Mouse (Mus musculus) myocyte (in vitro differentiated cells): ENCODE results near the gene Olfr221. TPM values are rescaled to one million over a fixed set of nuclear protein-coding genes. Genes with fewer than 3 reads are reported as not detected.
A peak's percentile ranks its signal among the peaks of the same experiment; 100 is the strongest.

Source experiments
- H3K27me3 ChIP-seq: one replicate; pipeline ENCODE4 v1.6.1; 2011; ENCODE audit not compliant: control insufficient read depth, insufficient read depth, insufficient read length
- H3K36me3 ChIP-seq: one replicate; pipeline ENCODE4 v1.6.1; 2011; ENCODE audit not compliant: control insufficient read depth, insufficient read depth
- H3K4me2 ChIP-seq: one replicate; pipeline ENCODE4 v1.6.1; 2011; ENCODE audit warnings: low read depth, control low read depth
- H3K4me3 ChIP-seq: one replicate; pipeline ENCODE4 v1.5.1; 2011; ENCODE audit warnings: mild to moderate bottlenecking, control low read depth, moderate library complexity
- H3K79me2 ChIP-seq: one replicate; pipeline ENCODE4 v1.6.1; 2011; ENCODE audit not compliant: control insufficient read depth, insufficient read depth
- H3ac ChIP-seq: one replicate; pipeline ENCODE4 v1.6.1; 2011; ENCODE audit not compliant: control insufficient read depth, insufficient read length
- CEBPB ChIP-seq: IDR thresholded peaks from 2 replicates; pipeline ENCODE4 v1.6.1; 2011; ENCODE audit warnings: mild to moderate bottlenecking, moderate library complexity; ENCODE audit not compliant: poor library complexity, insufficient read depth, severe bottlenecking
- E2F4 ChIP-seq: IDR thresholded peaks from one replicate; pipeline ENCODE4 v1.6.1; 2011; ENCODE audit warnings: mild to moderate bottlenecking, control low read depth, moderate library complexity; ENCODE audit not compliant: insufficient read depth
- MAX ChIP-seq: IDR thresholded peaks from one replicate; pipeline ENCODE4 v1.6.1; 2011; ENCODE audit warnings: low read depth, mild to moderate bottlenecking, control low read depth
- MYOD1 ChIP-seq, 3 experiments: IDR thresholded peaks; one replicate each; pipeline ENCODE4 v1.6.1; 2011; ENCODE audit warnings: control low read depth in 2 of 3, low read depth in 2 of 3, mild to moderate bottlenecking in 2 of 3, moderate library complexity in 1 of 3; ENCODE audit not compliant: insufficient read length in 2 of 3, control insufficient read depth in 1 of 3
- MYOG ChIP-seq, 3 experiments: IDR thresholded peaks; one replicate each; pipeline ENCODE4 v1.6.1; 2011; ENCODE audit warnings: control low read depth in 2 of 3, low read depth in 2 of 3, mild to moderate bottlenecking in 2 of 3; ENCODE audit not compliant: insufficient read length in 2 of 3, control insufficient read depth in 1 of 3, insufficient read depth in 1 of 3
- POLR2A ChIP-seq: IDR thresholded peaks from one replicate; pipeline ENCODE4 v1.6.1; 2011; ENCODE audit warnings: low read depth, mild to moderate bottlenecking, control low read depth, moderate library complexity; ENCODE audit not compliant: insufficient read length
- POLR2AphosphoS2 ChIP-seq: IDR thresholded peaks from one replicate; pipeline ENCODE4 v1.6.1; 2011; ENCODE audit warnings: low read depth, control low read depth; ENCODE audit not compliant: insufficient read length
- REST ChIP-seq: IDR thresholded peaks from one replicate; pipeline ENCODE4 v1.6.1; 2011; ENCODE audit warnings: mild to moderate bottlenecking, control low read depth, moderate library complexity; ENCODE audit not compliant: insufficient read depth, insufficient read length
- SRF ChIP-seq: IDR thresholded peaks from one replicate; pipeline ENCODE4 v1.6.1; 2011; ENCODE audit warnings: low read depth; ENCODE audit not compliant: control insufficient read depth, insufficient read length
- TCF12 ChIP-seq: IDR thresholded peaks from one replicate; pipeline ENCODE4 v1.6.1; 2011; ENCODE audit warnings: mild to moderate bottlenecking, control low read depth; ENCODE audit not compliant: poor library complexity, insufficient read depth, severe bottlenecking
- TCF3 ChIP-seq: IDR thresholded peaks from one replicate; pipeline ENCODE4 v1.6.1; 2011; ENCODE audit warnings: low read depth, control low read depth; ENCODE audit not compliant: insufficient read length
- USF1 ChIP-seq: IDR thresholded peaks from one replicate; pipeline ENCODE4 v1.6.1; 2011; ENCODE audit warnings: low read depth, mild to moderate bottlenecking, control low read depth, moderate library complexity
- polyA plus RNA-seq: library from polyadenylated mRNA; unstranded; fragments of >200 nt; fragmentation: generic; extraction: Trizol; gene quantifications from one replicate; pipeline ENCODE4 v1.2.1, GENCODE M21; 2012; ENCODE audit warnings: missing spikeins

Olfr221 gene
- polyA plus RNA-seq, 1 experiment, result not detected

DNA sequence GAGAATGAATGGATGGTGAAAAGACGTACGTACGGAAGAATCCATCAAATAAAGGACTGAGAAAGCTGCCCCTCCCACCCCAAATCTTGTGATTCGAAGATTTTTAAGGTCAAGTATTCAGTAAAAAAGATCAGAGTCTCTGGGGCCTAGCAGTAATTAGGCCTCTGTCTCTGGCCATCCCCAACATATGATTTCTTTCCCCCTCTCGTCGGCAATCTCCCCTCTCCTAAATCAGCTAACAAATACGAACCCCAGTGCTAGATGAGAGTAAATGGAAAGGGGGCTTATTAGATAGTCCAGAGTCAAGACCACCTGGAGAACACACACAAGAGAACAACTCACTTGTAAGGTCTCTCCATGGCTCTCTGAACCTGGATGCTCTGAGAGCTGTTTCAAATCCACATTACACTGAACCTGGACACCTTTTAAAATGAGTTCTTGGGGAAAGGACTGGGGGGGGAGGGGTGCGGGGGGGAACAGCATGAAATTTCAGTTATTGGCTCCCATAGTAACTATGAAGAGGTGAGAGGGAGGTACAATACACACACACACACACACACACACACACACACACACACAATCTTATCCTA lies 29.1 kb downstream of the Olfr221 start:
- H3K4me2 ChIP-seq, result no peak overlapping the region
- no peaks in the 10 kb centered on the region for H3K36me3 ChIP-seq
- H3K79me2 ChIP-seq, result no peaks in the 10 kb centered on the region
- no peaks in the 10 kb centered on the region for H3K27me3 ChIP-seq
- no peak overlapping the region for H3K4me3 ChIP-seq
- H3ac ChIP-seq, result no peak overlapping the region
- TF ChIP-seq POLR2A, result no peak
- no peak for TF ChIP-seq TCF12
- TF ChIP-seq MYOD1 (IDR thresholded peaks at IDR 0.05; ENCODE audit: control insufficient read depth in 1 of 3, insufficient read length in 2 of 3, low read depth in 2 of 3), result no peak
- no peak for TF ChIP-seq MAX

GRCm38 (mm10) chr14:52012553-52012952 lies 29.7 kb downstream of the Olfr221 start:
- Histone ChIP-seq H3K27me3 (no peaks in the 10 kb centered on the region), H3K36me3 (no peaks in the 10 kb centered on the region), H3K4me3 (no peak overlapping the region), H3ac (no peak overlapping the region), H3K79me2 (no peaks in the 10 kb centered on the region), H3K4me2 (no peak overlapping the region)
- no peak for TF ChIP-seq POLR2AphosphoS2
- no peak for TF ChIP-seq SRF
- TF ChIP-seq REST, result no peak
- no peak for TF ChIP-seq MYOG (IDR thresholded peaks at IDR 0.05; ENCODE audit: control insufficient read depth in 1 of 3, insufficient read depth in 1 of 3, insufficient read length in 2 of 3, low read depth in 2 of 3)
- no peak for TF ChIP-seq POLR2A
- TF ChIP-seq USF1, result no peak

GRCm38 (mm10) chr14:52012085-52012484 lies 30.2 kb downstream of the Olfr221 start:
- no peak overlapping the region for H3K4me3 ChIP-seq
- no peaks in the 10 kb centered on the region for H3K36me3 ChIP-seq
- no peaks in the 10 kb centered on the region for H3K79me2 ChIP-seq
- no peak overlapping the region for H3K4me2 ChIP-seq
- TF ChIP-seq USF1 (no peak), REST (no peak), TCF3 (no peak)
- H3K27me3 ChIP-seq, result no peaks in the 10 kb centered on the region
- H3ac ChIP-seq, result no peak overlapping the region

DNA sequence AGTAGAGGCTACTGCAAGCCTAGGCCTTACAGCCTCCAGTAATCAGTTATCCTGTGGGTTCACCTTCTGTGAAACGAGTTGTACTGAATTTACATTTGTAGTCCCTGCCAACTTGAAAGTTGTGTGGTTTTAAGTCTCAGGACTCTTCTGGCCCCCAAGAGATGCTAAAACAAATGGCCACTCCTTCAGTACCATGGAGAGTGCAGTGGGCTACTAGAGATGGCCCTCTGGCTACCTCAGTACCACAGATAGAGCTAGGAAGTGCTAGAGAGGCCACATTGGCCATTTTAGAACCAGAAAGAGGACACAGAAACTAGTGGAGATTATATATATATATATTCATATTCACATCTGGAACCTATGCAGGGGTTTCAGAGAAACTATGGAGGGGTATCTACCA lies 30.6 kb downstream of the Olfr221 start:
- H3K79me2 ChIP-seq, result no peaks in the 10 kb centered on the region
- H3K4me3 ChIP-seq, result no peak overlapping the region
- H3ac ChIP-seq, result no peak overlapping the region
- H3K27me3 ChIP-seq, result no peaks in the 10 kb centered on the region
- TF ChIP-seq CEBPB, result no peak
- peak; percentile 76 for TF ChIP-seq REST
- TF ChIP-seq TCF3, result no peak
- no peak for TF ChIP-seq TCF12
- TF ChIP-seq MYOG (IDR thresholded peaks at IDR 0.05; ENCODE audit: control insufficient read depth in 1 of 3, insufficient read depth in 1 of 3, insufficient read length in 2 of 3, low read depth in 2 of 3), result no peak
- no peak overlapping the region for H3K4me2 ChIP-seq
- no peaks in the 10 kb centered on the region for H3K36me3 ChIP-seq

DNA sequence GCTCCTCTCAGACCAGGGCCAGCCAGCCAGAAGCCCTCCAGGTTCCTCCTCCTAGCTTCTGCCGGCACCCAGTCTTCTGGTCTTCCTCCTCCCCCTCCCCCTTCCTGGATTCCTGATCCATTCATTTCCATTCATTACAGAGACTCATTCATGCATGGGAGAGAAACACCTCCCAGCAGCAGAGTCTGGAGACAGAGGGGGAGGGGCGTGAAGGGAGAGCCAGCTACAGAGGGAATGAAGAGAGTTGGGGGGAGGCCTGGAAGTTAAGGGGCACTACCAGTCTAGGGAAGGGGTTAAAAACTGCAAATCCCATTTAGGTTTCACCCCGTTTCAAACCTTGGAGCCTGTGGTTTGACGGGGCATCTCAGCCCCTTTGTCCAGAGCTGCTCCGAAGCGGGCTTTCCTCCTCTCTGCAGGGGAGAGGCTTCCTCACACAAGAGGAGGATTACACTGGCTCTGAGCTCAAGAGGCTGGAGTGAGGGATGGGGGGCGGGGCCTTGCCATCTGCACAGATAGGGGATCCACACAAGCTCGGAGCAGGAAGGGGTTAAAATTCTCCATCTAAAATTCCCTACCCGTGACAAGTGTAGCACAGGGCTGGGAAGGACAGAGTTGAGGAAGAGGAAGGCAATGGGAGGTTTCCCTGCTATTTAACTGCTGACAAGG lies 31.7 kb downstream of the Olfr221 start:
- peaks cover 4% of the 10 kb centered on the region for H3K36me3 ChIP-seq
- H3K79me2 ChIP-seq, result no peaks in the 10 kb centered on the region
- no peaks in the 10 kb centered on the region for H3K27me3 ChIP-seq
- H3K4me3 ChIP-seq, result no peak overlapping the region
- H3ac ChIP-seq, result no peak overlapping the region
- TF ChIP-seq SRF (no peak), REST (no peak), MYOG (IDR thresholded peaks at IDR 0.05; ENCODE audit: control insufficient read depth in 1 of 3, insufficient read depth in 1 of 3, insufficient read length in 2 of 3, low read depth in 2 of 3) (no peak), MYOD1 (IDR thresholded peaks at IDR 0.05; ENCODE audit: control insufficient read depth in 1 of 3, insufficient read length in 2 of 3, low read depth in 2 of 3) (no peak), E2F4 (no peak), TCF12 (no peak), TCF3 (no peak), CEBPB (no peak), MAX (no peak), POLR2AphosphoS2 (no peak), USF1 (no peak)
- H3K4me2 ChIP-seq, result no peak overlapping the region
